Mouse (Mus musculus) heart, embryonic 11.5 days (tissue): ENCODE measurements at regions not wholly inside any gene's neighbourhood (a gene's known extent, or its start where the extent isn't known, plus 50 kb on each side); places are given as distances from the start of the nearest gene placed in this dataset.

Source experiments
- ATAC-seq: fragments of 200-750 bp; cut with Nextera tagmentation; replicated peaks from 2 replicates; pipeline ENCODE4 v1.8.0; 2017; ENCODE audit warnings: moderate library complexity; ENCODE audit not compliant: insufficient number of reproducible peaks, low FRiP score, low TSS enrichment
- H3K27ac ChIP-seq: fragments of 300-500 bp; sonication (generic); 2 replicates; pipeline ENCODE4 v1.5.1; 2014; ENCODE audit warnings: mild to moderate bottlenecking, low read depth, low read length
- H3K27me3 ChIP-seq: fragments of 300-500 bp; sonication (generic); 2 replicates; pipeline ENCODE4 v1.6.1; 2014; ENCODE audit warnings: mild to moderate bottlenecking, low read length, mixed read lengths; ENCODE audit not compliant: control insufficient read depth, insufficient read depth
- H3K36me3 ChIP-seq: fragments of 300-500 bp; sonication (generic); 2 replicates; pipeline ENCODE4 v1.6.1; 2014; ENCODE audit warnings: mild to moderate bottlenecking, low read length, moderate library complexity, mixed read lengths; ENCODE audit not compliant: control insufficient read depth, insufficient read depth
- H3K4me1 ChIP-seq: fragments of 300-500 bp; sonication (generic); 2 replicates; pipeline ENCODE4 v1.6.1; 2014; ENCODE audit warnings: low read length; ENCODE audit not compliant: control insufficient read depth, insufficient read depth
- H3K4me2 ChIP-seq: fragments of 300-500 bp; sonication (generic); 2 replicates; pipeline ENCODE4 v1.6.1; 2014; ENCODE audit warnings: mild to moderate bottlenecking, moderate library complexity
- H3K4me3 ChIP-seq: fragments of 300-500 bp; sonication (generic); 2 replicates; pipeline ENCODE4 v1.5.1; 2014; ENCODE audit warnings: low read depth, low read length
- H3K9ac ChIP-seq: fragments of 300-500 bp; sonication (generic); 2 replicates; pipeline ENCODE4 v1.6.1; 2014; ENCODE audit warnings: mild to moderate bottlenecking, low read depth, low read length, moderate library complexity
- H3K9me3 ChIP-seq: fragments of 300-500 bp; sonication (generic); replicated peaks from 2 replicates; pipeline ENCODE4 v1.6.1; 2016; ENCODE audit warnings: low read length; ENCODE audit not compliant: control insufficient read depth
- WGBS: fragments of 180-500 bp; shearing (Covaris S2); extraction: QIAGEN DNeasy Blood & Tissue Kit; methylation state at CpG from one replicate; pipeline ENCODE4 v1.1.7; 2014; ENCODE audit not compliant: insufficient replicate concordance; 5-methylcytosine and 5-hydroxymethylcytosine counted together

DNA sequence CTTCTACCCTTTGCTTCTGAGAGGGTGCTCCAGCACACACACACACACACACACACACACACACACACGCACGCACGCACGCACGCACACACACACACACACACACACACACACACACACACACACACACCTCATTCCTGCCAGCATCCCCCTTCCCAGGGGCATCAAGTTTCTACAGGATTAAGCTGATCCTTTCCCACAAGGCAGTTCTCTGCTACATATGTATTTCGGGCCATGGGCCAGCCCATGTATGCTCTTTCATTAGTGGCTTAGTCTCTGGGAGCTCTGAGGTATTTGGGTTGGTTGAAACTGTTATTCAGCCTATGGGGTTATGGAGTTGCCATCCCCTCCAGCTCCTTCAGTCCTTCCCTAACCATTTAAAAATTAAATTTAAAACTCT lies 366.1 kb downstream of the Rergl start:
- no peak for ATAC-seq
- Histone ChIP-seq H3K4me2 (no peak overlapping the region), H3K27ac (no peak overlapping the region), H3K4me3 (no peak overlapping the region), H3K27me3 (no peaks in the 10 kb centered on the region), H3K4me1 (no peaks in the 10 kb centered on the region), H3K9me3 (no peaks in the 10 kb centered on the region), H3K9ac (no peak overlapping the region), H3K36me3 (no peaks in the 10 kb centered on the region)
- 63% methylated on average over 6 of the region's 6 CpGs for WGBS

DNA sequence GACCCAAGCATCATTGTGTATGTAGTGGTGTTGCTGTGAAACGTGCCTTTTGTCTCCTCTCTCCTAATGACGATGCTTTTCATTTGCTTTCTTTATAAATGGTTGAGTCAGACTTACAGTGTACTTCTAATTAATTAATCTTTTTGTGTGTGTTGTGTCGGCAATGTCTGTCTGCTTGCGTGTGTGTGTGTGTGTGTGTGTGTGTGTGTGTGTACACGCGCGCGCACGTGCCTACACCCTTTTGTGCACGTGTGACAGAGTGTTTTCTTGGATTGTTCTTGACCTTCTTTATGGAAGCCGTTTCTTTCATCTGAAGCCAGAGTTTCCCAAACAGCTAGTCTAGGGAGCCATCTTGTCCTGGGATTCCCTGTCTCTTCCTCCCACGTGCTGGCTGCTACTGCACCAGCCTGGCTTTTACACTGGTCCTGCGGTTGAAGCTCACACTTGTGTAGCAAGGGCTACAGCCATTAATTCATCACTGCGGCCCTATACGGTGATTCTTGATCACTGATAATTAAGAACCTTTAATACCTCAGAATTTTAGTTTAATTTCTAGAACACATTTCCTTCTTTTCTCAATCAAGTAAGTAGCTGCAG lies 369.6 kb downstream of the Rergl start:
- no peak for ATAC-seq
- no peaks in the 10 kb centered on the region for H3K4me1 ChIP-seq
- WGBS = 83% methylated on average over 15 of the region's 15 CpGs
- H3K9ac ChIP-seq = no peak overlapping the region
- no peaks in the 10 kb centered on the region for H3K27me3 ChIP-seq
- no peak overlapping the region for H3K27ac ChIP-seq
- H3K4me2 ChIP-seq = no peak overlapping the region
- H3K9me3 ChIP-seq = no peaks in the 10 kb centered on the region
- no peak overlapping the region for H3K4me3 ChIP-seq
- H3K36me3 ChIP-seq = no peaks in the 10 kb centered on the region

DNA sequence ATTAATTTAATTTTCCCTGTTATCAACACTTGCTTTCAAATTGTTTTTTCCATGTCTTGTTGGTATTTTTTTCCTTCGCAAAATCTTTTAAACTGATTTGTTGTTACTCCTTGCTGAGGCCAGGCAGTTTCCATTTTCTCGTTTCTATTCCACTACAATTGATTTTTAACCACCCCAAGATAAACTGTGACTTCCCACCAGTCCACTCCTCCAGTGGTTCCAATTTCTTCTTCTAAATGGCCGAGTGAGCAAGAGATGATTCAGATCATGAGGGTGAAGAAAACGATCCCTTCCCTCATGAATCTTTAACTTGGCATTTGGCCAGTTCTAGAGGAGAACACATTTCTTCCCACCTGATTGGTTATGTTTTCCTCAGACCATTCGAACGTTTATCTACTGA lies 393.5 kb downstream of the Rergl start:
- no peak overlapping the region for H3K9ac ChIP-seq
- no peak for ATAC-seq

GRCm38 (mm10) chr6:139103397-139103796 lies 398.4 kb downstream of the Rergl start:
- Histone ChIP-seq H3K9ac (no peak overlapping the region), H3K4me2 (no peak overlapping the region), H3K4me3 (no peak overlapping the region), H3K36me3 (no peaks in the 10 kb centered on the region), H3K27ac (no peak overlapping the region), H3K27me3 (no peaks in the 10 kb centered on the region), H3K4me1 (no peaks in the 10 kb centered on the region), H3K9me3 (no peaks in the 10 kb centered on the region)
- 63% methylated on average over 3 of the region's 3 CpGs for WGBS
- ATAC-seq = no peak

More for the DNA sequence above, 393.5 kb downstream of the Rergl start:
- Histone ChIP-seq H3K9me3 (no peaks in the 10 kb centered on the region), H3K27me3 (no peaks in the 10 kb centered on the region), H3K4me1 (no peaks in the 10 kb centered on the region), H3K27ac (no peak overlapping the region), H3K36me3 (no peaks in the 10 kb centered on the region), H3K4me2 (no peak overlapping the region), H3K4me3 (no peak overlapping the region)
- 70% methylated on average over 6 of the region's 6 CpGs for WGBS

- Histone ChIP-seq H3K4me2 (no peak overlapping the region), H3K9me3 (no peaks in the 10 kb centered on the region), H3K36me3 (no peaks in the 10 kb centered on the region), H3K27me3 (no peaks in the 10 kb centered on the region), H3K9ac (no peak overlapping the region), H3K4me3 (no peak overlapping the region), H3K4me1 (no peaks in the 10 kb centered on the region), H3K27ac (no peak overlapping the region)
- ATAC-seq = no peak
- WGBS = 78% methylated on average over 11 of the region's 11 CpGs
Measured at GRCm38 (mm10) chr6:139099273-139099672, 402.5 kb downstream of the Rergl start.

DNA sequence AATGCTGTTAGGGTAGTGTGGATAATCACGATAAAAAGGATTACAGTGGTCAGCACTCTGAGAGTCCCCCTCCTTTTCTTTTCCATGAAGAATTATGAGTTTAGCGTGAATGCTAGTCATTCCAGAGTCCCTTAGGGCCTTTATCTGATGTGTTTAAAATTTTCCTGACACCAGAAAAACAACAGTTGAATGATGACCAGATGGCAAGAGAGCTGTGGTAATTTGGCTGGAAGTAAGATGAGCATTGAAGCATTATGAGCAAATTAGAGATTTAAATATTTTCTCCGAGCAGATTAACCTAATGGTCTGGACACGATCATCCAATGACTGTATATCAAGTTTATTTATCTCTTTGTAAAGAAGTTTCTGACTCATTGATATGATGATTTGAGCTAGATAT lies 417.1 kb upstream of the Igbp1b start:
- ATAC-seq = no peak
- 73% methylated on average over 4 of the region's 4 CpGs for WGBS

GRCm38 (mm10) chr6:139027696-139028095 lies 369.4 kb upstream of the Igbp1b start:
- no peak overlapping the region for H3K9ac ChIP-seq
- no peaks in the 10 kb centered on the region for H3K36me3 ChIP-seq
- H3K4me1 ChIP-seq = no peaks in the 10 kb centered on the region
- 71% methylated on average over 3 of the region's 3 CpGs for WGBS
- no peaks in the 10 kb centered on the region for H3K27me3 ChIP-seq
- ATAC-seq = no peak
- no peaks in the 10 kb centered on the region for H3K9me3 ChIP-seq
- H3K4me3 ChIP-seq = no peak overlapping the region
- H3K4me2 ChIP-seq = no peak overlapping the region
- H3K27ac ChIP-seq = no peak overlapping the region

More for the DNA sequence above, 417.1 kb upstream of the Igbp1b start:
- no peak overlapping the region for H3K9ac ChIP-seq
- no peaks in the 10 kb centered on the region for H3K4me1 ChIP-seq
- no peaks in the 10 kb centered on the region for H3K27me3 ChIP-seq
- H3K9me3 ChIP-seq = no peaks in the 10 kb centered on the region
- no peak overlapping the region for H3K4me3 ChIP-seq
- H3K36me3 ChIP-seq = no peaks in the 10 kb centered on the region
- H3K27ac ChIP-seq = no peak overlapping the region
- H3K4me2 ChIP-seq = no peak overlapping the region

GRCm38 (mm10) chr6:139014526-139014925 lies 356.2 kb upstream of the Igbp1b start:
- Histone ChIP-seq H3K4me1 (no peaks in the 10 kb centered on the region), H3K4me2 (no peak overlapping the region), H3K9ac (no peak overlapping the region), H3K27ac (no peak overlapping the region), H3K4me3 (no peak overlapping the region), H3K27me3 (no peaks in the 10 kb centered on the region), H3K36me3 (no peaks in the 10 kb centered on the region), H3K9me3 (no peaks in the 10 kb centered on the region; the same call in 1 of the 2 replicates)
- no peak for ATAC-seq
- WGBS = 82% methylated on average over 4 of the region's 4 CpGs

GRCm38 (mm10) chr6:139010501-139010900 lies 352.2 kb upstream of the Igbp1b start:
- ATAC-seq = no peak
- Histone ChIP-seq H3K4me2 (no peak overlapping the region), H3K9me3 (no peaks in the 10 kb centered on the region; the same call in 1 of the 2 replicates), H3K9ac (no peak overlapping the region), H3K4me1 (no peaks in the 10 kb centered on the region), H3K4me3 (no peak overlapping the region), H3K27me3 (no peaks in the 10 kb centered on the region), H3K27ac (no peak overlapping the region), H3K36me3 (no peaks in the 10 kb centered on the region)
- WGBS = 80% methylated on average over 4 of the region's 4 CpGs
